Mouse (Mus musculus) MEL (cell line): ENCODE measurements around the gene Herc2. TPM values are rescaled to one million over a fixed set of nuclear protein-coding genes. Genes with fewer than 3 reads are reported as not detected.

Experiments
- DNase-seq: peaks from one replicate; pipeline ENCODE4 v3.0.0; 2011; ENCODE audit warnings: low read depth, low spot score
- H3K27ac ChIP-seq: 2 replicates; pipeline ENCODE4 v1.5.1; 2012; ENCODE audit warnings: low read depth, mild to moderate bottlenecking, control low read depth, low read length, moderate library complexity; ENCODE audit not compliant: control insufficient read depth
- H3K27me3 ChIP-seq, 2 experiments: fragments of 150-350 bp in 1 of 2; sonication (generic) in 1 of 2; 2 replicates each; pipeline ENCODE4 v1.6.1; 2012; ENCODE audit warnings: low read length in 2 of 2, mild to moderate bottlenecking in 2 of 2, improper control_type of control experiment in 1 of 2, moderate library complexity in 1 of 2; ENCODE audit not compliant: insufficient read depth in 2 of 2, control insufficient read depth in 1 of 2
- H3K36me3 ChIP-seq, 2 experiments: 2 replicates each; pipeline ENCODE4 v1.6.1; 2012 to 2014; ENCODE audit warnings: low read length in 2 of 2, improper control_type of control experiment in 1 of 2, inconsistent platforms in 1 of 2, mild to moderate bottlenecking in 1 of 2; ENCODE audit not compliant: insufficient read depth in 2 of 2, control insufficient read depth in 1 of 2
- H3K4me1 ChIP-seq, 2 experiments: fragments of 150-350 bp in 1 of 2; sonication (generic) in 1 of 2; 2 replicates each; pipeline ENCODE4 v1.6.1; 2012; ENCODE audit warnings: low read length in 2 of 2, improper control_type of control experiment in 1 of 2, mild to moderate bottlenecking in 1 of 2; ENCODE audit not compliant: insufficient read depth in 2 of 2, control insufficient read depth in 1 of 2
- H3K4me3 ChIP-seq, 2 experiments: fragments of 150-350 bp in 1 of 2; sonication (generic) in 1 of 2; 2 replicates each; pipeline ENCODE4 v1.5.1; 2012; ENCODE audit warnings: low read depth in 2 of 2, low read length in 2 of 2, mild to moderate bottlenecking in 2 of 2, moderate library complexity in 2 of 2, control low read depth in 1 of 2, improper control_type of control experiment in 1 of 2; ENCODE audit not compliant: control insufficient read depth in 1 of 2, insufficient read depth in 1 of 2
- H3K79me2 ChIP-seq: 2 replicates; pipeline ENCODE4 v1.6.1; 2012; ENCODE audit warnings: mild to moderate bottlenecking, low read length, moderate library complexity; ENCODE audit not compliant: control insufficient read depth, poor library complexity, insufficient read depth
- H3K9ac ChIP-seq: 2 replicates; pipeline ENCODE4 v1.6.1; 2012; ENCODE audit warnings: low read depth, mild to moderate bottlenecking, control low read depth, low read length, moderate library complexity; ENCODE audit not compliant: control insufficient read depth, poor library complexity, severe bottlenecking
- H3K9me3 ChIP-seq: fragments of 150-350 bp; sonication (generic); replicated peaks from 2 replicates; pipeline ENCODE4 v1.6.1; 2012; ENCODE audit warnings: mild to moderate bottlenecking, low read length, improper control_type of control experiment, moderate library complexity; ENCODE audit not compliant: insufficient read depth
- CHD2 ChIP-seq: IDR thresholded peaks from 2 replicates; pipeline ENCODE4 v1.6.1; 2011; ENCODE audit warnings: low read length, improper control_type of control experiment
- CTCF ChIP-seq, 3 experiments: IDR thresholded peaks in 2 of 3; conservative IDR thresholded peaks in 1 of 3; 2 replicates each; pipeline ENCODE4 v1.5.1; 2011 to 2012; ENCODE audit warnings: low read length in 3 of 3, low read depth in 2 of 3, mild to moderate bottlenecking in 2 of 3, improper control_type of control experiment in 1 of 3, inconsistent platforms in 1 of 3, mixed read lengths in 1 of 3, moderate library complexity in 1 of 3; ENCODE audit not compliant: control insufficient read depth in 1 of 3, insufficient read depth in 1 of 3, poor library complexity in 1 of 3, severe bottlenecking in 1 of 3
- ELF1 ChIP-seq: IDR thresholded peaks from 2 replicates; pipeline ENCODE4 v1.6.1; 2014; ENCODE audit warnings: low read depth, mild to moderate bottlenecking, inconsistent platforms, low read length, improper control_type of control experiment, moderate library complexity
- EP300 ChIP-seq, 2 experiments: IDR thresholded peaks; 2 replicates each; pipeline ENCODE4 v1.6.1; 2011; ENCODE audit warnings: improper control_type of control experiment in 2 of 2, low read length in 2 of 2, low read depth in 1 of 2, mild to moderate bottlenecking in 1 of 2
- GABPA ChIP-seq: IDR thresholded peaks from 2 replicates; pipeline ENCODE4 v1.6.1; 2012; ENCODE audit warnings: low read depth, mild to moderate bottlenecking, inconsistent platforms, low read length, improper control_type of control experiment, moderate library complexity
- HCFC1 ChIP-seq: IDR thresholded peaks from 2 replicates; pipeline ENCODE4 v1.6.1; 2012; ENCODE audit warnings: low read depth, mild to moderate bottlenecking, inconsistent platforms, low read length, improper control_type of control experiment, moderate library complexity
- JUND ChIP-seq: IDR thresholded peaks from 2 replicates; pipeline ENCODE4 v1.6.1; 2011; ENCODE audit warnings: low read depth, mild to moderate bottlenecking, improper control_type of control experiment, low read length
- MAFK ChIP-seq: IDR thresholded peaks from 2 replicates; pipeline ENCODE4 v1.6.1; 2011; ENCODE audit warnings: low read depth, mild to moderate bottlenecking, low read length, improper control_type of control experiment, borderline replicate concordance
- MAX ChIP-seq: IDR thresholded peaks from 2 replicates; pipeline ENCODE4 v1.6.1; 2011; ENCODE audit warnings: low read length, improper control_type of control experiment
- MXI1 ChIP-seq: IDR thresholded peaks from 2 replicates; pipeline ENCODE4 v1.6.1; 2011; ENCODE audit warnings: mild to moderate bottlenecking, low read depth, low read length, improper control_type of control experiment
- NELFE ChIP-seq: IDR thresholded peaks from 2 replicates; pipeline ENCODE4 v1.6.1; 2011; ENCODE audit warnings: low read depth, low read length, improper control_type of control experiment
- NRF1 ChIP-seq: IDR thresholded peaks from 2 replicates; pipeline ENCODE4 v1.6.1; 2014; ENCODE audit warnings: low read depth, mild to moderate bottlenecking, inconsistent platforms, low read length, improper control_type of control experiment, moderate library complexity; ENCODE audit not compliant: poor library complexity, insufficient read depth, severe bottlenecking
- POLR2A ChIP-seq, 2 experiments: IDR thresholded peaks; 2 replicates each; pipeline ENCODE4 v1.6.1; 2011 to 2012; ENCODE audit warnings: low read length in 2 of 2, mild to moderate bottlenecking in 2 of 2, control low read depth in 1 of 2, improper control_type of control experiment in 1 of 2, low read depth in 1 of 2, moderate library complexity in 1 of 2; ENCODE audit not compliant: control insufficient read depth in 1 of 2, insufficient read depth in 1 of 2, poor library complexity in 1 of 2
- POLR2AphosphoS2 ChIP-seq: IDR thresholded peaks from 2 replicates; pipeline ENCODE4 v1.6.1; 2011; ENCODE audit warnings: low read length, improper control_type of control experiment
- RAD21 ChIP-seq: IDR thresholded peaks from 2 replicates; pipeline ENCODE4 v1.6.1; 2011; ENCODE audit warnings: mild to moderate bottlenecking, low read depth, low read length, improper control_type of control experiment
- RCOR1 ChIP-seq: IDR thresholded peaks from 2 replicates; pipeline ENCODE4 v1.6.1; 2012; ENCODE audit warnings: low read depth, mild to moderate bottlenecking, inconsistent platforms, low read length, improper control_type of control experiment
- SIN3A ChIP-seq: IDR thresholded peaks from 2 replicates; pipeline ENCODE4 v1.6.1; 2012; ENCODE audit warnings: low read length, improper control_type of control experiment, inconsistent platforms
- TAL1 ChIP-seq: IDR thresholded peaks from 2 replicates; pipeline ENCODE4 v1.6.1; 2012; ENCODE audit warnings: mild to moderate bottlenecking, inconsistent platforms, low read length, moderate library complexity, mixed read lengths
- TBP ChIP-seq: IDR thresholded peaks from 2 replicates; pipeline ENCODE4 v1.8.0; 2011; ENCODE audit warnings: low read depth, low read length, improper control_type of control experiment
- USF1 ChIP-seq: IDR thresholded peaks from 2 replicates; pipeline ENCODE4 v1.6.1; 2014; ENCODE audit warnings: low read depth, mild to moderate bottlenecking, inconsistent platforms, low read length, improper control_type of control experiment, moderate library complexity
- USF2 ChIP-seq, 2 experiments: IDR thresholded peaks; 2 replicates each; pipeline ENCODE4 v1.6.1; 2011 to 2012; ENCODE audit warnings: improper control_type of control experiment in 2 of 2, low read length in 2 of 2, borderline replicate concordance in 1 of 2, inconsistent platforms in 1 of 2, low read depth in 1 of 2, mild to moderate bottlenecking in 1 of 2; ENCODE audit not compliant: insufficient read depth in 1 of 2
- ZNF384 ChIP-seq: IDR thresholded peaks from 2 replicates; pipeline ENCODE4 v1.6.1; 2012; ENCODE audit warnings: low read depth, mild to moderate bottlenecking, inconsistent platforms, low read length, improper control_type of control experiment
- polyA plus RNA-seq, 2 experiments: library from polyadenylated mRNA; stranded (reverse) in 1 of 2; unstranded in 1 of 2; fragments of >175 nt in 1 of 2; fragments of >200 nt in 1 of 2; gene quantifications; 2 replicates each; pipeline versions ENCODE4 v1.2.1 to v1.2.4; 2012; ENCODE audit warnings: low replicate concordance in 2 of 2, low read depth in 1 of 2; ENCODE audit not compliant: insufficient read length in 2 of 2, insufficient read depth in 1 of 2, missing spikeins in 1 of 2
- total RNA-seq: library from RNA; depleted of rRNA; stranded (reverse); fragments of 300-350 nt; gene quantifications from 2 replicates; pipeline ENCODE4 v1.2.3, GENCODE M21; 2012

Herc2 gene
- total and polyA plus RNA-seq, 3 experiments, result 20.7 to 389 (median 32.0) TPM

DNA sequence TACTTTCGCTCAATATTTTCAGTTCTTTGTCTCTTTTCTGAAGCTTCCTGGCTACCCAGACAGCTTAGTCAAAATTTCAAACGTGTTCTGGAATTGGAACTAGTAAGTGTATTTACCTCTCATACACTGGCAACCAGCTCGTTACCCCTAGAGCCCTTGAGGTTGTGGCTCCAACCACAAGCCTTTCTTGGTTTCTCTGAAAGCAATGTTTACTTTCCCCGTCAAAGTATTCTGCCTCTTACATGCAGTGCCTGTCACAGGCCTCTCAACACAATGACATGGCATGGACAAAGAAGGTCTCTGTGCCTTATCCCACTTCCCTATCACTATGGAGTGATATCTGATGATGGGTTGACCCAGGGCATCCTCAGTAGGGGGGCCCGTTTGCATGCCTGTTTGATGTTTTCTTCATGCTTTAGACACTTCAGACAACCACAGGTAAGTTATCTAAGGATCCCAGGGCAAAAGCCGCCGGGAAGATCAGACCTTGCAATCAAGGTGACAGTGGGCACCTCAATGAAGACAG, 31.5 kb upstream of the Herc2 start:
- H3K36me3 ChIP-seq, result peaks cover 0 to 42% of the 10 kb centered on the region in 2 experiments; a peak in 2 of 4 replicates
- H3K4me1 ChIP-seq, result peaks cover 26 to 36% of the 10 kb centered on the region in 2 experiments
- no peaks in the 10 kb centered on the region for H3K9me3 ChIP-seq
- H3K4me3 ChIP-seq, result peak overlapping the region; percentile 73 to 99
- peaks cover 12% of the 10 kb centered on the region for H3K79me2 ChIP-seq
- no peak for TF ChIP-seq POLR2A (IDR thresholded peaks at IDR 0.05; ENCODE audit: control insufficient read depth in 1 of 2, insufficient read depth in 1 of 2, low read depth in 1 of 2, low read length in 2 of 2, poor library complexity in 1 of 2)
- TF ChIP-seq RAD21, result no peak
- TF ChIP-seq POLR2AphosphoS2, result no peak
- TF ChIP-seq RCOR1, result no peak
- TF ChIP-seq MAX, result no peak
- TF ChIP-seq ZNF384, result no peak
- TF ChIP-seq CTCF (IDR thresholded peaks at IDR 0.05 in 2 of 3, conservative IDR thresholded peaks at IDR 0.05 in 1 of 3; ENCODE audit: control insufficient read depth in 1 of 3, insufficient read depth in 1 of 3, low read depth in 2 of 3, low read length in 3 of 3, poor library complexity in 1 of 3, severe bottlenecking in 1 of 3), result no peak
- TF ChIP-seq TBP, result no peak
- TF ChIP-seq JUND, result no peak
- no peak for TF ChIP-seq HCFC1
- TF ChIP-seq GABPA, result no peak
- no peak for TF ChIP-seq CHD2
- no peak for TF ChIP-seq USF2 (IDR thresholded peaks at IDR 0.05; ENCODE audit: borderline replicate concordance in 1 of 2, insufficient read depth in 1 of 2, low read depth in 1 of 2, low read length in 2 of 2)
- TF ChIP-seq USF1, result no peak
- no peak for TF ChIP-seq NELFE
- no peak for TF ChIP-seq ELF1
- TF ChIP-seq MAFK, result no peak
- TF ChIP-seq NRF1, result no peak
- TF ChIP-seq, all 39 proteins: peak for 0
- H3K27ac ChIP-seq, result peak overlapping the region; percentile 90
- no peaks in the 10 kb centered on the region for H3K27me3 ChIP-seq
- H3K9ac ChIP-seq, result peak overlapping the region; percentile 97
- DNase-seq, result no peak

DNA sequence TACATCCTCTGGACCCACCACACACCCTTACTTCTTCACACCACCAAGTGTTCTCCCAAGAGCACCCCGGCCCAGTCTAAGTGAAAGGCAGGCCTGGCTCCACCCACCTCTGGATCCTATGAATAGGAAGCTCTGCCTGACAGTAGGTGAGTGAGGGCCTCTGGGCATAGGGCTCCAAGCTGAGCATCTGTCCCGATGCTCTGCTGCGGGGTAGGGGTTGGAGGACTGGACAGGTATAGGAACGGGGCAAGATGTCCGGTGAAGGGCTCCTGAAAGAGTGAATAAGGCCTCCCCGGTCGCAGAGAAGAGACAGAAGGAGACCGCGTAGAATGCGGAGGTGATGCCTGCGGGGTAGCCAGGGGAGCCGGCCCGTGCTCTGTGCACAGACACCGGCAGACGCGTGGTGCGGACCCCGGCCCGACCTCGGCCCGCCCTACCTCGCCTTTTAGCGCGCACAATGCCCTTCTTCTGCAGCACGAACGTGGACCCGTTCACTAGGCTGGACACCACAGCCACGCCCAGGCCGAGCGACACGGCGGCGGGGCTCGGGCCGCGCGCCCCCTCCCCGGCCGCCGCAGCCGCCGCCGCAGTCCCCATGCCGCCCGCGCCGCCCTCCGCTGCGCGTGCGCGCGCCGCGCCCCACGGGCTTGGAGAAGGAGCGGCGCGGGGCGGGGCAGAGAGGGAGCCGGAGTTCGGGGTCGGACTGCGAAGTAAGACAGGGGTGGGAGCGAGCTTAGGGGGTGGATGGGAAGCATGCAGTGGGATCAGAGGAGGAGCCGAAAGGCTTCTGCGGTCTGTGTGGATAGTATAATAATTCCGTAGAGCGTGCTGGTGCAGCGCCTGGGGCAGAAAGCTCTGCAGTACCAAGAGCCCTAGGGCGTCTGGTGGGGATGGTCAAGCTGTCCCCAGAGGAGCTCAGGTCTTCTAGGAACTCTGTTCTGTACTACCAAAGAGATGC, 30.7 kb upstream of the Herc2 start:
- peak overlapping the region; percentile 73 to 99 for H3K4me3 ChIP-seq
- H3K9ac ChIP-seq, result peak overlapping the region; percentile 97
- H3K4me1 ChIP-seq, result peaks cover 24 to 37% of the 10 kb centered on the region in 2 experiments
- H3K9me3 ChIP-seq, result no peaks in the 10 kb centered on the region
- peaks cover 12% of the 10 kb centered on the region for H3K79me2 ChIP-seq
- H3K27ac ChIP-seq, result peak overlapping the region; percentile 90
- TF ChIP-seq CTCF (IDR thresholded peaks at IDR 0.05 in 2 of 3, conservative IDR thresholded peaks at IDR 0.05 in 1 of 3; ENCODE audit: control insufficient read depth in 1 of 3, insufficient read depth in 1 of 3, low read depth in 2 of 3, low read length in 3 of 3, poor library complexity in 1 of 3, severe bottlenecking in 1 of 3) (0 out of 6 replicates have a peak, but pooled peaks of 1 of the 3 experiments have one; percentile 3), TBP (peak; percentile 35; the same call in 1 of the 2 replicates), POLR2A (IDR thresholded peaks at IDR 0.05; ENCODE audit: control insufficient read depth in 1 of 2, insufficient read depth in 1 of 2, low read depth in 1 of 2, low read length in 2 of 2, poor library complexity in 1 of 2) (peak; percentile 59 to 74; a peak in 3 of 4 replicates), NRF1 (peak; percentile 81), USF2 (IDR thresholded peaks at IDR 0.05; ENCODE audit: borderline replicate concordance in 1 of 2, insufficient read depth in 1 of 2, low read depth in 1 of 2, low read length in 2 of 2) (no peak), SIN3A (peak; percentile 51; the same call in 1 of the 2 replicates), TAL1 (no peak), MXI1 (peak; percentile 73; the same call in 1 of the 2 replicates), NELFE (peak; percentile 49), USF1 (0 out of 2 replicates have a peak, but pooled peaks have one; percentile 4), EP300 (IDR thresholded peaks at IDR 0.05; ENCODE audit: low read depth in 1 of 2, low read length in 2 of 2) (no peak)
- peaks cover 0 to 40% of the 10 kb centered on the region in 2 experiments; a peak in 2 of 4 replicates for H3K36me3 ChIP-seq
- DNase-seq, result peak; percentile 85
- H3K27me3 ChIP-seq, result no peaks in the 10 kb centered on the region
